Mouse (Mus musculus) MN1 (cell line): ENCODE results near the gene Glyctk.
A peak's percentile ranks its signal among the peaks of the same experiment; 100 is the strongest.

Source experiments
- DNase-seq: peaks from one replicate; pipeline ENCODE4 v3.0.0-alpha.2; 2016; ENCODE audit warnings: low spot score

The Glyctk gene

DNA sequence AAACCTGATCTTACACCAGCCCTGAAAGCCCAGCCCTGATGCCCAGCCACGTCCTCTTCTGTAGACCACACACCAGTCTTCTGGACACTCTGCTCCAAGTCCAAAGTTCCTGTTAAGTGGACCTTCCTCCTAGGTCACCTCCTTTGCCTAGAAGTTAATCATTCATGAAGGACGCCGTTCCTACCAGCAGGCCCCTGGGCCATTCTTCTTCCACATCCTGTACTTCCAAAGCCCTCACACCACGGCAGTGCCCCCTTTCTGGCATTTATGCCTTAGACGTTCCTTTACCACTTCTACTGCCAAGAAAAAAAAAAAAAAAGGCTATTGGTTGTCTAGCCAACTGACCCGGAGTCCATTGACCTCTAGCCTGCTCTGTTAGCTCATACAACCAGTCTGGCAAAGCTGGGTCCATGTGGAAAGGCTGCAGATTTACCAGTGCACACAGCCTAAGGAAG lies at the start of gene Glyctk:
Gene Glyctk, minus strand, starts transcription at position 102 of the 455 bp plus-strand sequence.
- DNase-seq, result no peak

DNA sequence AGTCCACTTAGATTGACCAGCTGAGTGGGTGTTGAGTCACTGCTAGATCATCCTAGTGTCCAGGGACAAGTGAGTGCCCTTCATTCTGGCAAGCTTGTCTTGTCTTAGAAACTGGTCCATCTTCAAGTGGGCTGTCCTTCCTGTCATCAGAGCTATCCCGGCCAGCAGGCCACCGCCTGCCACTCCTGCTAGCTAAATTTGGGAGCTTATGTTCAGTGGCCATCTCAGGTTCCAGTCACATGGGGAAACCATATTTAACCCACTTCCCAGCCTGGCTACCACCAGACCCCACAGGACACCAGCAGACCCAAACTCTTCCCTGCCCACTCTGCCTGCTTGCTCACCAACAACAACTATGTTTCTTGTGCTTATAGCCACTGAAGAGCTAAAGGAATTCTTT lies 48.6 kb upstream of the Glyctk start:
- no peak for DNase-seq

DNA sequence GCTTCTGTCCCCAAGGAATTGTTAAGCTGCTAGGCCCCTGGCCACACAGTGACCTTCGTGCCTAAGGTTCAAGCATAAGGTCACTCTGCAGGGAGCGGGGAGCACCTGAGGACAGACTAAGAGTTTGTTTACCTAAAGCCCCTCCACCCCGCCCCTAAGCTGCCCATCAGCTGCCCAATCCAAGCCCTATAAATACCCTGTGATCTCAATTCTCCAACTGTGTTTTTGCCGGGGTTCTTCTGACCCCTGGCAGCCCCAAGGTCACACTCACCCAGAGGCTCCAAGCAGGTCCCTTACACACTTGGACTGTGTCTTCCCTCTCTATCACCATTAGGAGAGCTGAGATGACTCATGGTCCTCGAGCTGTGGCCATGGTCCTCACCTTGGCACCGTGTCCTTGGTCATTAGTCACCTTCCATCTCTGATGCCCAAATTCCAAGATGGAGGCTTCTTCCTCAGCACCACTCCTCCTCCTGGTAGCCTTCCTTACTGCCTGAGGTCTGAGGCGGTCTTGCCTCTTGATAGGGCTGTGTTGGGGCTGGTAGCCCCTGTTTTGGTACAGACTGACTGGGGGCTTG lies 47.9 kb upstream of the Glyctk start:
- no peak for DNase-seq

DNA sequence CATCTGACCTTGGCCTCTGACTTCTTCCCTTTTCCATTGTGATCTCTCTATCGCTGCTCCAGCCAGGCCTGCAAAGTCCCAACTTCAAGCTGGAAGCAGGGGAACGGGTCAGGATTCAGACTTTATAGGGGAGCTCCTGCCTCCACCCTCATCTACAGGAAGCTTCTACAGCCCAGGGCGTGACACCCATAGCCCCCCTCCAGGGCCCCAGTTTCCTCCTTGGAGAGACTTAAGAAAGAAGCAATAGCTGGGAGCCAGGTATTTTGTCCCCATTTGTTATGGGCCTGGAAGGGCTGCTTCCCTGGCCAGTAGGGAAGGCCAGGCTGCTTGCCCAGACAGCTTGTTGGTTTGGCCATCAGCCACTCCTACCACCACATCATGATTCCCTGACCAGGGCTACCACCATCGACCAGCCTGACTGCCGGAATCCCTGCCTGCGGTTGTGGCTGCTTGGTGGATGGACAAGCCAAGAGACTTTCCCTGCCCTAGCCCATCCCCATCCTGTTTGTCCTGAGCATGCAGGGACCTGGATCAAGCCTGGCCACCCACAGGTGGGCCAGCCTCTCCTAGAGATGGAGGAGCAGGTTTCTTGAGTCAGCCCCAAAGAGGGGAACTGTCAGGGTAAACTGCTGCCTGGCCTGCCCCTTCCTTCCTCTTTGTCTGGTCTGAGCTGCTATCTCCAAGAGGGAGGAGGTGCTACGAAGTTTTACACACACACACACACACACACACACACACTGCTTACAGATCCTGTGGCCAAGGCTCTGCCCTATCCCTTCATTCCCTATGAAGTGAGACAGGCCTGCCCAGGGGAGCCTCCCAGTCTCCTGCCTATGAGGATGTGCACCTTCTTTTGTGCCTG lies 46.3 kb upstream of the Glyctk start:
- DNase-seq, result no peak

DNA sequence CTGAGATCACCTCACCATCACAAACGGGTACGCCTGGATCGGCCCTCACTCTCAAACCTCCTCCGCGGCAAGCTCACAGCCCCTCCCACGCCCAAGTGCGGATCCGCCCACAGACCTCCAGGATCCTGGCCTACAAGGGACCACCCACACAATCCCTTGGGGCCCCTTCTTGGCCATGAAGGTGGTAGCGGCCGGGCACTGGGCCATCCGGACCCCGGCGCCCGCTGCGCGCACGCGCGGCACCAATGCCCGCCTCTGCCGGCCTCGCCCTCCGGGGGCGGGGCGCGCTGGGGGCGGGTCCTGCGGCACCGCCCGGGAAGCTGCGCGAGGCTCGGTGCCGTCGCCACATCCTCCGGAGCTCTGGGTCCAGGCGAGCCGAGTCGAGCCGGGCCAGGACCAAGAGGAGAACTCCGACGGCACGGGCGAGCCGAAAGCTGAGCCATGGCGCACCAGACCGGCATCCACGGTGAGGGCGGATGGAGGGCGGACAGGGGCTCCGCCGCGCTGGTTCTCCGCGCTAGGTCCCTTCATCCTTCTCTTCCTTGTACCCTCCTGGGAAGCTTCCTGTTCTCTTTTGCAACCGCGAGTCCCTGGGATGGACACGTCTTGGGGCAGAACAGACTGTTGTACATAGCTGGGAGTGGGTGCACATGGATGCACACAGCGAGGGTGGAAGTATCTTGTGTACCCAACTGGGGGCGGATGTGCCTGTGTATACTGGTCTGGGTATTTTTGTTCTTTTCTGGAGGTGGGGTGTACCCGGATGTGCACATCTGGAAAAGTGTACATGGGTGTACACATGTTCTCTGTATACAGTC lies 45.1 kb upstream of the Glyctk start, which contains the start of gene Twf2:
Gene Twf2, plus strand, starts transcription at position 290 of the 818 bp plus-strand sequence.
- DNase-seq, result peak; percentile 94

DNA sequence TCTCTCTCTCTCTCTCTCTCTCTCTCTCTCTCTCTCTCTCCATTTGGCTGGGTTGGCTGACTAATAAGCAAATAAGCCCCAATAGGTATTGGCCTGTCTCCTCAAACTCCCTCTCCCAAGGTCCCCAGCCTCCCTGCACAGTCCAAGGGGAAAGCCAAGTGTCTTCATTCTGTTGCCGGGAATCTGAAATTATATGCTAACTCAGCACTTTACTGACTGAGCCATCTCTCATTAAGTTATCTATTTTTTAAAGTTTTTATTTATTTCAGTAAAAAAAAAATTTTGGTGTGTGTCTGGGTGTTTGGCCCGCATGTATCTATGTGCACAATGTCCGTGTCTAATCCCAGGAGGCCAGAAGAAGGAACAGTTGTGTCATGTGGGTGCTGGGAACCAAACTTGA lies 44.0 kb upstream of the Glyctk start:
- no peak for DNase-seq

DNA sequence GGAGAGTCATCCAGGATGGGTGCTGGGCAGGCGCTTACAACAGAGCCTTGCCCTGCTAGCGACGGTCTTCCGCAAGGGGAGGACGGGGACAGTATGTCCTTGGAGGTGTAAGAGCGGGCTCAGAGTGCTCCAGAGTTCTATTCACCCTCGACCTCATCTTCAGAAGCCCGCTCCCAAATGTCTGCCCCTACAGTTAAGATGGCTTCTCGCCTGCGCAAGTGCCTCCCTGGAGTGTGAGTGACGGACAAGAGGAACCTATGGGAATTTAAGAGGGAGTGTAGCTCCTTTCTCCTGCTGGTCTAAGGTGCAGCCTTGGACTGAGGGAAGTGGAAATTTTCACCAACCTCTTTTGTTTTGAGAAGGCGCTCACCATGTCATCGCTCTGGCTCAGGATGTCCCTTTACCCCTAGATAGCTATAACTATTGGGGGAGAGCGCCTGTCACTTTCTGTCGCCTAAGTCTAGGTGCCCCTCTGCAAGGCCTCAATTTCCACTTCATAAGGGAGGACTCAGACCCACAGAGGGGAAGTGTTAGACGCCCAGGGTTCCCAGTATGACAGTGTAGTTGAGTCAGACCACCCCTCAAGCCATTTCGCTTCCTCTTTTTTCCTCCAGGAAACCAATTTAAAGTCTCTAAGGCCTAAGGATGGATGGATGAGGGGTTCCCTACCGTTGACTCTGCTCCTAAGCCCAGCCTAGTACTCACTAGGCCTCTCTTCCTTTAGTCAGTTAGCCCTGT lies 41.8 kb upstream of the Glyctk start, which contains the start of gene Ppm1m:
Gene Ppm1m, minus strand, starts transcription at position 212 of the 738 bp plus-strand sequence.
- DNase-seq, result no peak

DNA sequence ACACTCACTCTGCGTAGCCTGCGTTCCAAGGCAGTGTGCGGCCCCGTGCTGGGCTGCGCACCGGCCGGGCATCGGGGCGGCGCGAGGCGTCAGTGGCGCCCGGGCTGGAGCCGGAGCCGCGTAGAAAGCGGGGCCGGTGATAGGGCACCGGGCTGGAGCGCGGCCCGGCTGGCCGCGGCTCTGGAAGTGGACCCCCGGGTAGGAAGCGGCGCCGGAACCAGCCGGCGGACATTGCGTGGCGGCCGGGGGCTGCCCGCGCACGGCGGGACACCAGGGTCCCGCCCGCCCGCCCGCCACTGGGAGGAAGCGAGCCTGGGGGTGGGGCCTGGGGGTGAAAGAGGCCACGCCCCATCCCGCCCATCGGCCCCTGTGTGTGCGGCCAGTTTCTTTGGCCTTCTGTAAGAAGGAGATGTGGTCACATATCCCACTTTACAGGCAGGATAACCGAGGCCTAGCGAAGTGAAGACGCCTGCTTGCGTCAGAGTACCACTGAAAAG lies 41.1 kb upstream of the Glyctk start:
- DNase-seq, result peak; percentile 20

DNA sequence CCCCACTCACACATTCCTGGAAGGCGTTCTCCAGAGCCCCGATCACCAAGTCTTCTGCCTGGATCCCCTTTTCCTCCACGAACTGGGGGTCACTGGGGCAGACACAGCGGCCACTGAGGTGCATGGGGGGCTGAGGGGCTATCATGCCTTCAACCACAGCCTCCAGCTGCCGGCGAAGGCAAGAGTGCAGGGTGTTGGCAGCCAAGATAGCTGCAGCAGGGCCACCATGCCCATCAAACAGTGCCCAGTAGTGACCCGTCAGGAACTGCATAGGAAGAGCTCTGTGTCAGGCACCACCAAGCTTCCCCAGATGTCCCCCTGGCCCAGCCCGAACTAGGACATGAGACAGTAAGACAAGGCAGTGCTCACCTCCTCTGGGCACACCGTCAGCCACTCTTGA lies 39.8 kb upstream of the Glyctk start:
- DNase-seq, result no peak

DNA sequence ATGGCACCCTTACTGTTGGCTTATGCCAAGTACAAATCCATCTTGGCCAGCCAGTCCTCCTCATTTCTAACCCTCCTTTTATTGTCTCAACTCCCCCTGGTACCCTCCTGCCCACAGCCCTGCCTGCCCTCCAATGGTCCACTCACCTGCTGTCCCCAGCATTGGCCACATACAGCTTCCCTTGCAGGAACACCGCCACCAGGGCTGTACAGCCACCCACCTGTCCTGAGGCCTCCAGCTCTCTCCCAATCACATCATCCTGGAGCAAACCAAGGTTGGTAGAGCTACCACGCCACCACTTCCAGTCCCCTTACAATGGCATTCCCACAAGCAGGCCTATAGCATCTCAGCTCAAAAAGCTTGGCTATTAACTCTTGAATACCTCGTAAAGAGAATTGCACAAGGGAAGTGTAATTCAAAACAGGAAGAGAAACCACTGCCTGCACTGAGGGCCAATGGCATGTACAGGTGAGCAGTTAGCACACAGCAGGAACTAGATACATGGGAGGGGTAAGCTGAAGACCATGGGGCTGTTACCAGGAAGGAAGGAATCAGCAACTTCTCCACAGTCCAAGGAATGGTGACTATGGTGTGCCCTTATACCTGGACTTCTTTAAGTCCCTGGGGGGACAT lies 39.3 kb upstream of the Glyctk start:
- DNase-seq, result no peak

DNA sequence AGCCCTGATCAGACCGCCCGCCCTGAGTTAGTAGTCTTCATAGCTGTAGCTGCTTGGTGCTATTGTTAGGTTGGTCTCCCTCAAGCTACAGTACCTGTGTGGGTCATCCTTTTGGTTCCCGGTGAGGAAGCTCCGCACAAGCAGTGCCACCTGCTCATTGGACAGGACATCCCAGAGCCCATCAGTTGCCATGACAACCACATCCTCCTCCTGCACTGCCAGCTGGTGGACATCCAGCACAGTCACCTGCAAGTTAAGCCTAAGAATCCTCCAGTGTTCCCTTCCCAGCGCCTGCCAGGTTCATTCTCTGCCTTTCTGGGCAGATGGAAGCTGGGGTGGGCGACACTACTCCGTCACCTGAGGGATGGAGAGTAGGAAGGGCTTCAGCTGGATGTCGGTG lies 37.8 kb upstream of the Glyctk start:
- no peak for DNase-seq

DNA sequence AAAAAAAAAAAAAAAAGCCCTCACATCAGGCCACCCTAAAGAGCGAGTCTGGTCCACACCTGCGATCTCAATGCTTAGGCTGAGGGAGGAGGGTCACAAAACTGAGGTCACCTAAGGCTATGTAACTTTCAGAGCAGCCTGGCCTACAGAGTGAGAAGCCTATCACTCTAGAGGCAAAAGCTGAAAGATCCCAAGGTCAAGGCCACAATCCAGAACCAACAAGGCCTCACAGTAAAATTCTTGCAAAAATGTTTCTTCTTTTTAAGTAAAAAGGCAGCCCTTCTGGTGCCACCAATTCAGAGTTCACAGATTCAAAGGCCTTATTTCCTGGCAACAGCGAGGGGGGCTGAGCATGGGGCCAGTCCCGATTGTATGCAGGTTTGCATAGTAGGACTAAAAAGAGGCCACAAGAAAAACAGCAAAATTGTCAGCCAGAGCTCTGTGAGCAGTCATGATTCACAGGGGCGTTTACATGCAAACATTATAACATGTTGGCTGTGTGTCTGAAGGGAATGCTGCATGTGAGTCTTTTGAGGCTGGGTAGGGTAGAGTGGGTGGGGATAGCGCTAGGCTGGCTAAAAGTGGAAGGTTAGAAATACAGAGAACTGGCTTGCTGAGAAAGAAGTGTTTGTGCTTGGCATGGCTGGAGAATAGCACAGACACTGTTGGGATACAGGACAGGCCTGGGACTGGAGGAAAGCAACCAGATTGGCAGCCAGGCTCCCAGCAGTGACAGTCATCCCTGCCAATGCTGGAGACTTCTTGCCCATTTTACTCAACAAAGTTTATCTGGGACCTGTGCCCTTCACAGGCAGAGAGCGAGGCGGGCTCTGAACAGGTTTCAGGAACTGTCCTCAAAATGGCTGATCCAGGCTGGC lies 36.2 kb upstream of the Glyctk start:
- no peak for DNase-seq

DNA sequence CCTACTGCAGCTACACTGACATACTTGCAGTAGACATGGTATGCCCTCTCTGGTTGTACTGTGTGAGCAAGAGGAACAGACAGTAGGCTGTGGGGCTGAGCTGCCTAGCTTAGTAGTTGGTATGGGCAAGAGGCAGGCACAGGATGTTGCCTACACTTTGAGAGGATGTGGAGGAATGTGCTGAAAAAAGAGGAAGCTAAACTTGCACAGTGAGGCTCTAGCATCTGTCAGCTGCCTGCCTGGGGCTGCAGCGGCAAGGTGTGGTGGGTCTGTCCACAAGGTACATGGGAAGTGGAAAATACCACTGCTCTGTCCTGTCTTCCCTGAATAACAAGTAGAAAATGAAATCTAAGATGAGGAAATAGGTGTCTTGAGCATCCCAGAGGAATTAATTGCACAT lies 35.1 kb upstream of the Glyctk start:
- no peak for DNase-seq

DNA sequence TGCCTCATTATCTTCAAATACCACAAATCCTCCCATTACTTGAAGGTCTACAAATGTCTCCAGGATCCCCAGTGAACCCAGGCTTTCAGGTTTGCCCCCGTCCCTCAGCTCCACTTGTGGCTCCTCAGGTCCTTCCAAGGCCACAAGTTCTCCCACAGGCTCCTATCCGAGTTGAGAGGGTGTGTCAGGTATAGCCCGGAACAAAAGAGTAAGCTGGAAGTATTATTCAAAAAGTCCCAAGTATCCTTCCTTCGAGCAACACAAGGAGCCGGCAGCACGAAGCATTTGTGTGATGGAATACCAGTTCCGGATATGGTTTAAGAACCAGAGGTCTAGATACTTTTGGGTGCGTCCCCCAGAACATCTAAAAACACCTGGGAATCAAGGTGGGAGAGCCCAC lies 34.1 kb upstream of the Glyctk start:
- DNase-seq, result no peak

DNA sequence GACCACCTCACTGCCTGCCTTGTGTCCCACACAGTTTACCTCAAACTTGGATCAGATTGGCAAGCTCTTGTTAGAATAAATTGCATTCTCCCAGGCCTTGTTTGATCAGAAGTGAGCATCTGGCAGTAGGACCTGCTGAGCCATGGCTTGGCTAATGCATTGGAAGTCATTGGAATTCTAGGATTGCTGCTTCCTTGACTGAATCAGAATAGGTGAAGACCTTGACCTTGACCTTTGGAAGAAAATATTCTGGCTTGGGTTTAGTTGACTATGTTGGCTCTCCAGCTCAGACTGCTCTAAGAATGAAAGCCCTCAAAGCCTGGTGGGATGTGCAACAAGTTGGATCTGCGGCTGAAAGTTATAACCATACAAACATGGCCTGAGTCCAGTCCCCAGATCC lies 33.4 kb upstream of the Glyctk start:
- DNase-seq, result no peak

DNA sequence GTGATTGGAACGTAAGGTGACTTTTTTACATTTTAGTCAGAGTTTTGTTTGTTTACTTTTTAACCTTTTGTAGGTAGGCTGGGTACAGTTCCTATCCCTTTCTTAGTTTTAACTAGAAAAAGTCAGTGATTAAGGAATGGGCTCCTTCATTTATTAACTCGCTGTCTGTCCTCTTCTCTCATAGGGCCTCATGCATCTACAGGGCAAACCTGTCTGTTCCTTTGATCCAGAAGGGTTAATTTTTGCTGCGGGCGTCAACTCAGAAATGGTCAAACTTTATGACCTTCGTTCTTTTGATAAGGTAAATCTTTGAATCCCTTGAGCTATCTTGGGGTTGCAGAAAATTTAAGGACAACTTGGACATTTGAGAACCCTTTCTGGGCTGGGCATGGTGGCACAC lies 26.1 kb upstream of the Glyctk start:
- no peak for DNase-seq

DNA sequence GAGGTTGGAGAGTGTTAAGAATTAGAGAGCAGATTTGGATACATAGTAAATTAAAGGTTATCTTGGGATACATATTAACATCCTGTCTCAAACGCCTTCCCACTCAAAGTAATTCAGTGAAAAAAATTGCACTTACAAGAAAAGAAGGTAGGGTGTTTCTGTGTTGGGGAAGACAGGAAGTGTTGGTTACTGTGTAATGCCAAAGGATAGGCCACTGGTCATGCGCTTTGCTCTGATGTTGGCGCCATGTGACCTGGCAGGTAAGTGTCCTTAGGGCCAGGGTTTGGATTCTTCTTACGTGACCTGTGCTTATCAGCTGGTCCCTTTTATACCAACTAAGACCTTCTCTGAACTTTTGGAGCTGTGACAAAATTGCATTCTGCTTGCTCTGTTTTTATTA lies 24.2 kb upstream of the Glyctk start:
- DNase-seq, result no peak

DNA sequence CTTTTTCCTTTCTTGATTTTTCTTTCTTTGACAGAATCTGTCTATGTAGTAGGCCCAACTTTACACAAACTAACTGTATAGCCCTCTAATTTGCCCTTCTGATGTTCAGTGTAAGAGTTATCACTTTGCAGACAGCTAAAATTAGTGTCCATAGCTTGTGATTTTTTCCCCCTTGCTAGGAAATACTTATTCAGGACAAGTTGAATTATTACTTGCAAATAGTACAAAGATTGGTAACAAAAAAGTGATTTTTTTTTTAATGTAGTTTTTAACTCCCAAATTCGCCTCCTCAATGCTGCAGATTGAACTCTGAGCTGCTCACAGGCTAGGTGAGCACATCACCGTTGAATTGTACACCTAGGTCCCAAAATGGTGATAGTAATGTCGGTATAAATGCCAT lies 22.0 kb upstream of the Glyctk start:
- DNase-seq, result no peak

DNA sequence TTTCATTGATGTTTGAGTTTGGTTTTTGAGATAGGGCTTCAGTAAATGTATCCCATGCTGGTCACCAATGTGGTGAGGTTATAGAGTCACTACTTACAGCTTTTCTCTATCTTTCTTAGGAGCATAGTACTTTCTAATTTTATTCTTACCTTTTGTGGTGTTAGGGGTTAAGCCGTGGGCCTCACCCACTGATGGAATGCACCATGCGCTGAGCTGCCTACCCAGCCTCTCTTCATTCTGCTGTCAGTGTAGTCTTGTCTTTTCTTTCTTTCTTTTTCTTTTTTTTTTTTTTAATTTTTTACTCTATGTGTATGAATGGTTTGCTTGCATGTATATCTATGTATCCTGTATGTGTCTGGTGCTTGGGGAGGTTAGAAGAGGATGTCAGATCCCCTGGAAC lies 21.5 kb upstream of the Glyctk start:
- DNase-seq, result no peak

DNA sequence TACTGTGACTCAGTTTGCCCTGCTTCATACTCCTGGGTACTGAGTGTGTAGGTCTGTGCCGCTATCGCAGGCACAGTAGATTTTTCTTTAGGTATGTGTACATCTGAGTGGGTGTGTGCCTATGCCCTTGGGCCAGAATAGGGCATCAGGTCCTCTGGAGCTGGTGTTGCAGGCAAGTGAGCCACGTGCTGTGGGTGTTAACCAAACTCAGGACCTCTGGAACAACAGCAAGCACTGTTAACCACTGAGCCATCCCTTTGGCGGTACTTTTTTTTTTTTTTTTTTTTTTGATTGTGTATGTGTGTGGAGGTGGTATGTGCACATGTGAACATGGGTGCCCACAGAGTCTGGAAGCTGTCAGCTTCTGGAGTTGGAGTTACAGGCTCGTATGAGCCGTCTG lies 19.9 kb upstream of the Glyctk start:
- DNase-seq, result no peak
